Mouse (Mus musculus): Measurements from ENCODE around the gene Tmem161a. TPM values are rescaled to one million over a fixed set of nuclear protein-coding genes. Genes with fewer than 3 reads are reported as not detected.
"Not testable (repeated sequence)": the region's sequence is repeated elsewhere in the genome, so short reads cannot be mapped to it uniquely, and the experiment has no call there.

The Tmem161a gene
- polyA plus RNA-seq, 2 experiments from 2014 or later, result 25.3 to 54.7 TPM

- no peak for ATAC-seq
These were observed 39.6 kb downstream of the Tmem161a start for GRCm38 (mm10) chr8:70211726-70212111.

DNA sequence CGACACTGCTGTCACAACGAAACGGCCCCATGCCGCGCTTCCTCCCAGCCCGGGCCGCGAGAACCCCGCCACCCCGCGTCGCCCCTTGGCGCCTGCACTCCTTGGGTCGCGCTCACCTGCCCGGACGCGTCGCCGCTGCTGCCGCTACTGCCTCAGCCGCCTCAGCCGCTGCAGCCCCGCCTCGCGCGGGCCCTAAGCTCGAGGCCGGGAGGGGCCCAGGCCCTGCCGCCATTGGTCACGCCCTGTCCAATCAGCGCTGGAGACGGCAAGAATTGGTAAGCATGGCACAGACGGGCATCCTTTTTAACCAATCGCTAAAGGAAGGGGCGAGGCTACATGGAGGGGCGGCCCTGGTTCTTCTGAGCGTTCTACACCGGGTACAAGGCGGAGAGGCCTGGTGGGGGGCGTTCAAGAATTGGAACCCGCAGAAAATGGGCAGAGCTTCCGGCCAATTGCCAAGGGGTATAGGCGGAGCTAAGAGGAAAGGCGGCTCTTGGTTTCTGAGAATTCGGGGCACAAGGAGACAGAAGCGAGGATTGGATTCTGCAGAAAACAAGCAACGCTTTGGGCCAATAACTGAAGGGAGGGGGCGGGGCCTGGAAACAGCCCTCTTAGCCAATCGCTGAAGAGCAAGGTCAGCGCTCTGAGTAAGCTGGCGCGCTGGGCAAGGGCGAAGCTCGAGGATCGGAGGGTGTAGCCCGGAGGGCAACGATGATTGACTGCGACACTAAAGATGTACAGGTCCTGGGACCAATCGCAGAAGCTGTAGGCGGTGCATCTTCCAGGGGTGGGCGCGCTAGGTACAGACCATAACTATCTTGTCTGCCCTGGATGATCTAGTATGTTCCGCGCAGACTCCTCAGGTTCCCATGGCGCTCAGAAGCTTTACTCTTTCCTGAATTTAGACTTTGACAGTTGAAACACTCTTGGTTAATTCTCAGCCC lies 40.2 kb downstream of the Tmem161a start, which contains the start of gene Slc25a42:
Gene Slc25a42, minus strand, starts transcription at position 194 of the 944 bp plus-strand sequence.
- ATAC-seq, result peak; percentile 87

- ATAC-seq, result no peak
These were observed 42.3 kb downstream of the Tmem161a start for GRCm38 (mm10) chr8:70214411-70214810.

DNA sequence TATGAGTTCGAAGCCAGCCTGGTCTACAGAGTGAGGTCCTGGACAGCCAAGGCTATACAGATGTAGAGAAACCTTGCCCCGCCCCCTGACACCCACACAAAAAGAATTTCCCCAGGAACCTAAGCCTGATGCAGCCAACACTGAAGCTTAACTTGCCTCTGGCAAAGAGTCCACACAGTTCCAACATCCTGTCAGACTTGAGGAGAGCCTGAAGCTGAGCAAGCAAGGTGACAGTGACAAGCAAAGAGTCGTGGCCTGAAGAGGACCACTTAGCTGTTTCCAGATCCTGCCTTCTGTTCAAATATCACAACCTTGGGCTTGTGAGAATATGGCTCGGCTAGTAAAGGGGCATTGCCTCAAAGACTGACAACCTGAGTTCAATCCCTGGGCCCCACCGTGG lies 42.9 kb downstream of the Tmem161a start:
- ATAC-seq, result no peak

DNA sequence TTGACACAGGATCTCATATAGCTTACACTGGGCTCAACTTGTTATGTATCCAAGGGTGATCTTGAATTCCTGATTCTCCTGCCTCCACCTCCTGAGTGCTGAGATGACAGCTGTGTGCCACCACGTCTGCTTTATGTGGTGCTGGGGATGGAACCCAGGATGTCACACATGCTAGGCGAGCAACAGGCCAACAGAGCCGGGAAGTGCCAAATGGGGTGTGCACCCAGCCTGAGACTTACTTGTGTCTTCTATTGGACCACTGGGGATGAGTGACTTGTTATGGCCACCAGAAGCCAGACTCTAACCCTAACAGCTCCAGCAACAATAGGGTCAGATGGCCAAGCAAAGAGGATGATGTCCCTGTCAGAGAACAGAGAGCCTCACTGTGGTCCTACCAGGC lies 44.0 kb downstream of the Tmem161a start:
- not testable (repeated sequence) for ATAC-seq

DNA sequence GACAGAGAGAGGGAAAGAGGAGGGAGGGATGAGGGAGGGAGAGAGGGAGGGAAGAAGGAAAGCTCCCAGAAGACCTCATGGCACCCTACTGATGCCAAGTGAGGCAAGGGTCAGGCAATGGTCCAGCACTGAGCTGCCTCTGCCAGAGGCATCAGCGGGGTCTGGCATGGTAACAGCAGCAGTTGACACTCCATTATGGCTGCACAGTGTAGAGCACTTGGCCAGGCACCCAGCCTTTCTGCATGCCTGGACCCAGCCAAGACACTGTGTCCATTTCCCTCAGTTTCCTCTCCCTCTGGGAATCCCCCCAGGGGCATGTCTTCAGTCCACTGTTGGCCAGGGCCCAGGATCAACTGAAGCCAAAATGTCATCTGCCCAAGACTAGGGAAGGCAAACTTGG lies 44.4 kb downstream of the Tmem161a start:
- ATAC-seq, result no peak

DNA sequence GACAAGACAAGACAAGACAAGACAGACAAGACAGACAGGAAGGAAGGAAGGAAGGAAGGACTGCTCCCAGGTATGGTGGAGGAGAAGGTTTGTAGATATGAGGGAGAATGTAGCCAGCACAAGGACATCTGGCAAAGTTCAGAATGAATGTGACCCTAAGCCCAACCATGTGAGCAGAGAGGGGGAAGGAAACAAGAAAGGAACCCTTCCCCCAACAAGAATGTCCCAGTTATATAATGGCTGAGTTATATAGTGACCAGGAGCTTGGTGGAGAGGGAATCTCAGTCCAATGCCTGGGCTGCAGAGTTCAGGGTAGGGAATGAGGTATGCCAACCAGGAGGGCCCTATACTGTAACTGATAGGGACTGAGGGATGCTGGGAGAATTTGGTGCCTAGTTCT lies 45.3 kb downstream of the Tmem161a start:
- no peak for ATAC-seq

- no peak for ATAC-seq
These were observed 47.0 kb downstream of the Tmem161a start for GRCm38 (mm10) chr8:70219107-70219684.

GRCm38 (mm10) chr8:70220236-70220840 lies 48.2 kb downstream of the Tmem161a start:
- ATAC-seq, result no peak

- no peak for ATAC-seq
These were observed 48.8 kb downstream of the Tmem161a start for GRCm38 (mm10) chr8:70220911-70221310.

GRCm38 (mm10) chr8:70222041-70222440 lies 49.9 kb downstream of the Tmem161a start:
- ATAC-seq, result no peak

- no peak for ATAC-seq
These were observed 51.2 kb downstream of the Tmem161a start for GRCm38 (mm10) chr8:70223341-70223740.

GRCm38 (mm10) chr8:70227997-70228396 lies 55.8 kb downstream of the Tmem161a start:
- ATAC-seq, result no peak

GRCm38 (mm10) chr8:70230837-70231236 lies 58.7 kb downstream of the Tmem161a start:
- no peak for ATAC-seq

Other genes with a start within 250 kb of the Tmem161a start
- 10 to 100 TPM; 17.4 to 21.6 TPM for gene Gatad2a, start 176.0 kb upstream of the Tmem161a start, polyA plus RNA-seq (2017; shearing (Covaris generic))
- 10 to 100 TPM; 43.3 to 70.0 TPM for gene Mau2, start 129.6 kb upstream of the Tmem161a start, polyA plus RNA-seq (2017; shearing (Covaris generic))
- gene Sugp1, start 129.5 kb upstream of the Tmem161a start, polyA plus RNA-seq (2017; shearing (Covaris generic)), result 10 to 100 TPM; 51.1 to 80.3 TPM
- 1 to 10 TPM in 1 of 2 experiments, under 1 TPM in 1; 0.60 to 1.1 TPM for gene Tm6sf2, start 99.4 kb upstream of the Tmem161a start, polyA plus RNA-seq (2017; shearing (Covaris generic))
- not detected for gene Hapln4, start 88.9 kb upstream of the Tmem161a start, polyA plus RNA-seq (2017; shearing (Covaris generic))
- gene Ncan, start 51.5 kb upstream of the Tmem161a start, polyA plus RNA-seq (2017; shearing (Covaris generic)), result not detected
- 10 to 100 TPM; 43.0 to 59.3 TPM for gene Nr2c2ap, start 41.0 kb upstream of the Tmem161a start, polyA plus RNA-seq (2017; shearing (Covaris generic))
- 10 to 100 TPM; 67.2 to 81.8 TPM for gene Rfxank, start 33.2 kb upstream of the Tmem161a start, polyA plus RNA-seq (2017; shearing (Covaris generic))
- gene Borcs8, start 32.9 kb upstream of the Tmem161a start, polyA plus RNA-seq (2017; shearing (Covaris generic)), result 10 to 100 TPM; 76.8 to 91.1 TPM
- gene Mef2b, start 32.6 kb upstream of the Tmem161a start, polyA plus RNA-seq (2017; shearing (Covaris generic)), result 1 to 10 TPM in 1 of 2 experiments, not detected in 1; 1.5 TPM
- 1 to 10 TPM; 6.2 to 9.7 TPM for gene Slc25a42, start 39.9 kb downstream of the Tmem161a start, polyA plus RNA-seq (2017; shearing (Covaris generic))
- gene Sugp2, start 61.9 kb downstream of the Tmem161a start, polyA plus RNA-seq (2017; shearing (Covaris generic)), result 10 to 100 TPM; 19.9 to 35.1 TPM
- 10 to 100 TPM in 1 of 2 experiments, 1 to 10 TPM in 1; 8.9 to 13.9 TPM for gene Armc6, start 62.1 kb downstream of the Tmem161a start, polyA plus RNA-seq (2017; shearing (Covaris generic))
- 1 to 10 TPM in 1 of 2 experiments, under 1 TPM in 1; 0.62 to 1.6 TPM for gene Homer3, start 110.5 kb downstream of the Tmem161a start, polyA plus RNA-seq (2017; shearing (Covaris generic))
- gene Ddx49, start 130.1 kb downstream of the Tmem161a start, polyA plus RNA-seq (2017; shearing (Covaris generic)), result 10 to 100 TPM; 57.8 to 74.2 TPM
- 100 to 1,000 TPM; 321 to 359 TPM for gene Cope, start 130.2 kb downstream of the Tmem161a start, polyA plus RNA-seq (2017; shearing (Covaris generic))
- gene Cers1, start 143.4 kb downstream of the Tmem161a start, polyA plus RNA-seq (2017; shearing (Covaris generic)), result not detected
- under 1 TPM in 1 of 2 experiments, not detected in 1; 0.71 TPM for gene Gdf1, start 157.5 kb downstream of the Tmem161a start, polyA plus RNA-seq (2017; shearing (Covaris generic))
- 10 to 100 TPM; 11.4 to 14.5 TPM for gene Upf1, start 180.9 kb downstream of the Tmem161a start, polyA plus RNA-seq (2017; shearing (Covaris generic))
- gene Comp, start 201.2 kb downstream of the Tmem161a start, polyA plus RNA-seq (2017; shearing (Covaris generic)), result under 1 TPM in 1 of 2 experiments, not detected in 1; 0.28 TPM

Measured in CD4-positive, CD25-positive, alpha-beta regulatory T cell, adult 4 months (primary cell).